Mouse (Mus musculus) frontal cortex, adult (tissue): ENCODE data around the gene Capn8.

Experiments
- ATAC-seq: cut with Nextera tagmentation; 2 replicates; pipeline ENCODE4 v1.9.2; 2017; ENCODE audit warnings: mild to moderate bottlenecking, moderate library complexity, mixed read lengths; ENCODE audit not compliant: low TSS enrichment

Gene Capn8

GRCm38 (mm10) chr1:182678151-182678550 is 113.3 kb downstream of the Capn8 start:
- ATAC-seq, result no peak

- no peak for ATAC-seq
These were observed 114.4 kb downstream of the Capn8 start for GRCm38 (mm10) chr1:182679169-182679568.

- ATAC-seq, result no peak
These were observed 114.8 kb downstream of the Capn8 start for GRCm38 (mm10) chr1:182679582-182679981.
